Mouse (Mus musculus): ENCODE measurements around the gene Lrch4.
A peak's percentile ranks its signal among the peaks of the same experiment; 100 is the strongest.

The Lrch4 gene

DNA sequence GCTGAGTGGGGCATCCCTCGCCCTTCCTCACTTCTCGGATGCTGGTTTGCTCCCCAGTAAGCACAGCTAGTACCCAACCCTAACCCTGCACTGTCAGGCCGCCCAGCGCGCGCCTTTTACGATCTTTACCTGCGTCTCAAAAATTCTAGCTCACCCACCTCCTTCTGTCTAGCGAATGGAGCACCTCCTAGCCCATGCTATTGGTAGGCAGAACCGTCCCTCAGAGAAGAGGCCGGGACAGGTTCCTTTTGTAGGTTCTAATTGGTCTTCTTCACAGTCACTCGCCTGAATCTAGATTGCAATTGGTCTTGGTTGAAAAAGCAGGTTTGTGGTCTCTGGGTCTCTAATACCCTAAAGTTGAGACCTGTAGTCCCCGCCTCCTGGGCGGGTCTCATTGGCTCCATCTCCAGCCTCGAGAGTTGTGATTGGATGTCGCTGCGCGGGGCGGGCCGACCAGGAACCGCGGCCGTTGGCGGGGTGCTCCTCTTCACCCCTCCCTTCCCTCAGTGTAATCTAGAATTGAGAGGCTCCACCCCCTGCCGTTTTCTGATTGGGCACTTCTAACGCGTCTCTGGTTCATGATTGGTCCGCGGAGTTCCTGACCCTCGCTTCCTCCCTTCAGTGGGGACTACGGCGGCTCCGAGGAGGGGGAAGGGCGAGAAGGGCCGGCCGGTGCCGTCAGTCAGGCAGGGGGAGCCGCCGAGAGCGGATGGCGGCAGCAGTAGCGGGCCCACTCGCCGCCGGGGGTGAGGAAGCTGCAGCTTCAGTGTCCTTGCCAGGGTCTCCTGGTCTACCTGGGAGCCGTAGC, at the start of gene Lrch4, which contains the start of the genes Fbxo24 and Gm20605:
Gene Lrch4 (plus strand): TSS at position 624 of the 808 bp plus-strand sequence.
Gene Fbxo24 (minus strand): TSS at position 505 of the 808 bp plus-strand sequence.
Gene Gm20605 (plus strand): TSS at position 678 of the 808 bp plus-strand sequence.
- ATAC-seq (ENCODE audit: low TSS enrichment): peak; percentile 95

- ATAC-seq (ENCODE audit: low TSS enrichment): no peak
These were observed 48.7 kb upstream of the Lrch4 start for GRCm38 (mm10) chr5:137580246-137580645.

GRCm38 (mm10) chr5:137582702-137583101, 46.2 kb upstream of the Lrch4 start:
- no peak for ATAC-seq (ENCODE audit: low TSS enrichment)

- ATAC-seq (ENCODE audit: low TSS enrichment): peak; percentile 59; the same call in 1 of the 2 replicates
These were observed 45.2 kb upstream of the Lrch4 start for GRCm38 (mm10) chr5:137583670-137584169.

GRCm38 (mm10) chr5:137584976-137585375, 43.9 kb upstream of the Lrch4 start:
- ATAC-seq (ENCODE audit: low TSS enrichment): peak; percentile 55; the same call in 1 of the 2 replicates

DNA sequence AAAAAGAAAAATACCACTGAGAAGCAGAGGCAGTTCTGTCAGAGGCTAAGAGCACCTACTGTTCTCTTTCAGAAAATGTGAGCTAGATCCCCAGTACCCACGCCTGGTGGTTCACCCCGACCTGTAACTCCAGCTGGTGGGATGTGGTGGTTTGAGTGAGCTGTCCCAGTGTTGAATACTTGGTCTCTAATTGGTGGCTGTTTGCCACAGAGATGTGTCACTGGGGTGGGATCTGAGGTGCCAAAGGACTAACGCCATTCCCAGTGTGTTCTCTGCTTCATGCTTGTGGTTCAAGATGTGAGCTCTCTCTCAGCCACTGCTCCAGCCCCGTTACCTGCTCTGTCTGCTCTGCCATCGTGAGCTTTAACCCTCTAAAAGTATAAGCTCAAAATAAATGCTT, 38.4 kb upstream of the Lrch4 start:
- no peak for ATAC-seq (ENCODE audit: low TSS enrichment)

DNA sequence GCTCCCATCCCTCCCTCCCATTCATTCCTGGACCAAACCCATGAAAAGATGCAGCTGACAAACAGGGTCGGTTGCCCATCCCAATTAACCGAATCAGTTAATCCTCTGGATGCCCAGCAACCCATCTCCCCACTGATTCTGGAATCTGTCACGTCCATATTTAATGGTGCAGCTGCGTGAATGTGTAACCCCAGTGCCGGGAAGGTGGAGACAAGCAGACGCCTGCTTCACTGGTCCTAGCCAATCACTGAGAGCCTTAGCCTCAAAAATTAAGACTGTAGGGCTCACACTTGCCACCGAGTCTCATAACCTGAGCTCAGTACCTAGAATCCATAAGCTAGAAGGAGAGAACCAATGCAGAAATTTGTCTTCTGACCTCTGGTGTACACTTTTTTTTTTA, 33.0 kb upstream of the Lrch4 start:
- no peak for ATAC-seq (ENCODE audit: low TSS enrichment)

DNA sequence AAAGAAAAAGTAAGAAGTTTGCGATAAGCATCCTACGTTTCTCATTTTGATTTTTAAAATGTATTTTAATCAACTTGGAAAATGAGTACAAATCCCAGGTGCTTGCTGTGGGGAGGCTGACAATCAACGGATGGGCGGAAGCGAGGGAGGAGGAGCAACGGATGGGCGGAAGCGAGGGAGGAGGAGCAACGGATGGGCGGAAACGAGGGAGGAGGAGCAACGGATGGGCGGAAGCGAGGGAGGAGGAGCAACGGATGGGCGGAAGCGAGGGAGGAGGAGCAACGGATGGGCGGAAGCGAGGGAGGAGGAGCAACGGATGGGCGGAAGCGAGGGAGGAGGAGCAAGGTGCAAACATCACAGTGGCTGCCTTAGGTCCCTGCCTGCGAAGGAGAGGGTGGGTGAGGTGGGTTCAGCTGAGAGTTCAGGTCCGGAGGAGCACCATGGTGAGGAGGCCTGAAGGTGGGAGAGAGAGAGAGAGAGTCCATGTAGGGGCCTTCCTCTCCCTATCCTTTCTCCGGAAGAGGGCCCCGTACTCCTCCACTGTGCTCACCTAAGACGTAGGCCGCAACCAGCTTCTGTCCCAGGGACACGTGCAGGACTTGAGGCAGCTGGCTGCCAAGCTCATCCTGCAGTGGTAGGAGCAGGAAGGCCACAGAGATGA, 32.2 kb upstream of the Lrch4 start:
- no peak for ATAC-seq (ENCODE audit: low TSS enrichment)

DNA sequence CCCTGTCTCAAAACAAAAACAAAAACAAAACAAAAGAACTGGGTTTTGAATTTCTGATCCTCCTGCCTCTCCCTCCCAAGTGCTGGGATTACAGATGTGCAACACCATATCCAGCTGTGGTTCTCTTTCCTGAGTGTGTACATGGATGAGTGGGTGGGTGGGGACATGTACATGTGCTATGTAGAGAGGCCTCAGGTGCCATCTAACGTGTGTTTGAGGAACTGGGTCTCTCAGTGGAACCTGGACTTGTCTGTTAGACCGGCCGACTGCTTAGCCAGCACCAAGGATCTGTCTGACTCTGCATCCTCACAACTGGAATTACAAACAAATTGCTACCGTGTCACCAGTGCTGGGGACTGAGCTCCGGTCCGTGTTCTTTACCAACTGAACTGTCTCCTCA, 31.3 kb upstream of the Lrch4 start:
- no peak for ATAC-seq (ENCODE audit: low TSS enrichment)

- ATAC-seq (ENCODE audit: low TSS enrichment): no peak
These were observed 30.7 kb upstream of the Lrch4 start for GRCm38 (mm10) chr5:137598100-137598826.

- ATAC-seq (ENCODE audit: low TSS enrichment): no peak
These were observed 29.3 kb upstream of the Lrch4 start for GRCm38 (mm10) chr5:137599600-137599999.

GRCm38 (mm10) chr5:137600281-137600618, 28.7 kb upstream of the Lrch4 start:
- no peak; the same call in 1 of the 2 replicates for ATAC-seq (ENCODE audit: low TSS enrichment)

GRCm38 (mm10) chr5:137600619-137601364, 28.1 kb upstream of the Lrch4 start, which contains the start of gene Mospd3:
TSS of gene Mospd3 (minus strand) at chr5:137601058.
- ATAC-seq (ENCODE audit: low TSS enrichment): peak; percentile 98

- no peak for ATAC-seq (ENCODE audit: low TSS enrichment)
These were observed 27.6 kb upstream of the Lrch4 start for GRCm38 (mm10) chr5:137601365-137601729.

DNA sequence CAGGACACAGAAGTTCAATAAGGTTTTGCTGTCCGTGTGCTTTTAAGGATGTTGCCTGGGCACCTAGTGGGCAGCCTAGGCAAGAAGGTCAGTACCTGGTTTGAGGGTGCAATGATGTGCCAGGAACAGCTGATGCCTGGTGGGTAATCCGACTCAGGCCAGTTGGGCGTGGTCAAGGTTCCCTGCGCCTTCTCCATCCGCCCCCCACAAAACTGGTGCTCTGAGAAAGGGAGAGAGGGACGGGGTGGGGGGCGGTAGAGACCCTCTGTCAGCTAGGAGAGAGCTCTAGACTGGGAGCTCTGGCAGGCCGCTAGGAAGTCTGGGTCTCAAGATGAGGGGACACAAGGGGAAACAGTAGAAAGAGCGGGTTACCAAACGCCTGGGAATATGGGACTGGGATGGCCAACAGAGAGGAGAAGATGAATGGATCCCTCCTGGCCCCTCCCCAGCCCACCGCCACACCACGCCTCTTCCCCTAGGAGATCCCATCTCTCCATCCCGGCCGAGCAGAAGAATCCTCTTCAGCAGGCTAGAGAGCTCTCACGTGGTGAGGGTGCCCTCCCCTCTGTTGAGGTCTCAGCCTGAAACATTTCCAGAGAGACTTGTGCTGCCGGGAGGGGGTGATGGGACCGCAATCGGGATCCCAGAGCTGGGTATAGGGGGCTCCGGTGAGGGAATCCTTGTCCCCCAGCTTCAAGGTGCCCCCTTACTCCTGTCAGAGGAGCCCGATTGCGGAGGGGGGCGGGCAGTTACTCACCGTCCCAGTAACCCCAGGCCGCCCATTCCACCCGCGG, 20.9 kb upstream of the Lrch4 start:
- no peak for ATAC-seq (ENCODE audit: low TSS enrichment)

GRCm38 (mm10) chr5:137608654-137609190, 20.2 kb upstream of the Lrch4 start:
- ATAC-seq (ENCODE audit: low TSS enrichment): no peak

DNA sequence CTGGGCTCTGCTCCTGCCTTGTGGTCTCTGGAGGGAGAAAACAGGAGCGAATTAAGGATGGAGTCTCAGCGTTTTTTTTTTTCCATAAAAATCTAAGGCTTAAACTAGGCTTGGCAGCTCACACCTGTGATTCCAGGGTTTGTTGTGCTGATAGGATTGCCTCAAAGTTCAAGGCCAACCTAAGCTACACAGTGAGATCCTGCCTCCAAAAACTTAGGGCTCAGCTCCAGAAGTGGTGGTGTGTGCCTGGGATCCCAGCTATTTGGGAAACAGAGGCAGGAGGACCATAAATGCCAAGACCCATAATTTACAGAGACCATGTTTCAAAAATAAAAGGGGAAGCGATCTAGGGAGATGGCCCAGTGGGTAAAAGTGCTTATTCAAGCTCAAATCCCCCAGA, 19.6 kb upstream of the Lrch4 start:
- no peak for ATAC-seq (ENCODE audit: low TSS enrichment)

DNA sequence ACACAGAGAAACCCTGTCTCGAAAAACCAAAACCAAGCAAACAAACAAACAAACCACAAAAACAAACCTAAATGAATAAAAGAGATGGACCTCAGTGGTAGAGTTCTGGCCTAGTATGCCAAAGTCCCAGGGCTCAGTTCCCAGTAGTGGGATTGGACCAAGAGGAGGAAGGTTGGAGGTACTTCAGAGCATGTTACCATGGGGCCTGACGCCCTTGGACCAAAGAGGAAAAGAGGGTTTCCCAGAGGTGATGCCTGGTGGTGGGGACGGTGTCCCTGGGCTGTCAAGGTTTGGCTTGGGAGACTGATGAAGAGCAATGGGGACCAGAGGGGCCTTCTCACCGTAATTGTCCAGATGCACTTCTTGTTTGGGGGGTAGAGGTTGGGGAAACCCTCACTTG, 18.9 kb upstream of the Lrch4 start:
- ATAC-seq (ENCODE audit: low TSS enrichment): no peak

GRCm38 (mm10) chr5:137610548-137611244, 18.2 kb upstream of the Lrch4 start:
- no peak for ATAC-seq (ENCODE audit: low TSS enrichment)

GRCm38 (mm10) chr5:137611245-137611602, 17.7 kb upstream of the Lrch4 start:
- no peak for ATAC-seq (ENCODE audit: low TSS enrichment)
